Mouse (Mus musculus): Measurements from ENCODE around the gene Arhgef2. TPM values are rescaled to one million over a fixed set of nuclear protein-coding genes. Genes with fewer than 3 reads are reported as not detected.

Arhgef2 gene
- polyA plus RNA-seq, 1 experiment from 2014 or later: 77.1 TPM

DNA sequence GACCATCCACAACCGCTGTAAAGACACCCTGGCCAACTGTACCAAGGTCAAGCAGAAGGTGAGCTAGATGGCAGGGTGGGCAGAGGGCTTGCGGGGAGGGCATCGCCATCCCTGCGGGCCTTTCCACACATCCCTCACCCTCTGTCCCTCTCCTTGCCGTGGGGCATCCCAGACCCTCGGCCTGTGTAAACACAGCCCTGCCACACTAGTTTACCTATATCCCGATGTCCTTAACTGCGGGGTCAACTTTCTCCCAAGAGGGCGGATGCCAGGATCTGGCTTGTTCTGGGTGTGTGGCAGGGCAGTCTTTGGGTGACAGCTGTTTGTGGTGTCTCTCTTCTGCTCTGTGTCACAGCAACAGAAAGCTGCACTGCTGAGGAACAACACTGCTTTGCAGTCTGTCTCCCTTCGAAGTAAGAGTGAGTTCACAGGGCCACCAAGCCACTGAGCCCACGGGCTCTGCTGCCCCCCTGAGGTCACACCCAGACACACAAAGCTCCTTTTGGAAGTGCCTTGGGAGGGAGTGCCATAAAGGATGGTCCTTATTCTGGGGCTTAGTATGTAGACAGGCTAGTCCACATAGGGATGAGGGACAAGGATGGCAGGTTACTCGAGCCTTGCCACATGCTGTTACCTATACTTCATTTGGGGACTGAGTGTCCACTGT is 26.3 kb downstream of the Arhgef2 start:
- peaks cover 11% of the 10 kb centered on the region; the same call in 1 of the 2 replicates for H3K4me1 ChIP-seq
- 67% methylated on average over 12 of the region's 12 CpGs for WGBS
- no peak overlapping the region for H3K9ac ChIP-seq
- H3K4me2 ChIP-seq: no peak overlapping the region
- H3K4me3 ChIP-seq (replicated peaks): no peak overlapping the region
- H3K27me3 ChIP-seq (replicated peaks): no peaks in the 10 kb centered on the region
- no peaks in the 10 kb centered on the region for H3K9me3 ChIP-seq
- no peak for ATAC-seq (ENCODE audit: insufficient read depth, low FRiP score, low read depth)
- no peak overlapping the region for H3K27ac ChIP-seq
- peaks cover 73% of the 10 kb centered on the region for H3K36me3 ChIP-seq

DNA sequence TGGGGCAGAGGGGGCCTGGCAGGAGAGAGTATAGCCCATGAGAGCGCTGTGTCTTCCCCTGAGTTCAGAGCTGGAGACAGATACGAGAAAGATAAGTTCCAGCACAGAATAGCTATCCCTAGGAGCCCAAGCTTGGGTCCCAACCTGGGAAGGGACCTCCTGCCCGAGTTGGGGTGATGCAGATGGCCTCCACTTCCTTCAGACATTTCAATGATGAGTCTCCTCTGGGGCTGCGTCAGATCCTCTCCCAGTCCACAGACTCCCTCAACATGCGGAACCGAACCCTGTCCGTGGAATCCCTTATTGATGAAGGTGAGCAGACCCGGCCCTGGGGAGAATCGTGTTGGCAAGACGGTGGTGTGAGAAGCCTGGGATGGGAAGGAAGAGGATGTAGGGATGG is 27.3 kb downstream of the Arhgef2 start:
- Histone ChIP-seq H3K9me3 (no peaks in the 10 kb centered on the region), H3K4me1 (peaks cover 6% of the 10 kb centered on the region; the same call in 1 of the 2 replicates), H3K36me3 (peaks cover 79% of the 10 kb centered on the region), H3K27ac (no peak overlapping the region), H3K27me3 (replicated peaks) (no peaks in the 10 kb centered on the region), H3K4me3 (replicated peaks) (no peak overlapping the region), H3K4me2 (no peak overlapping the region), H3K9ac (no peak overlapping the region)
- no peak for ATAC-seq (ENCODE audit: insufficient read depth, low FRiP score, low read depth)
- WGBS: 94% methylated on average over 10 of the region's 10 CpGs

DNA sequence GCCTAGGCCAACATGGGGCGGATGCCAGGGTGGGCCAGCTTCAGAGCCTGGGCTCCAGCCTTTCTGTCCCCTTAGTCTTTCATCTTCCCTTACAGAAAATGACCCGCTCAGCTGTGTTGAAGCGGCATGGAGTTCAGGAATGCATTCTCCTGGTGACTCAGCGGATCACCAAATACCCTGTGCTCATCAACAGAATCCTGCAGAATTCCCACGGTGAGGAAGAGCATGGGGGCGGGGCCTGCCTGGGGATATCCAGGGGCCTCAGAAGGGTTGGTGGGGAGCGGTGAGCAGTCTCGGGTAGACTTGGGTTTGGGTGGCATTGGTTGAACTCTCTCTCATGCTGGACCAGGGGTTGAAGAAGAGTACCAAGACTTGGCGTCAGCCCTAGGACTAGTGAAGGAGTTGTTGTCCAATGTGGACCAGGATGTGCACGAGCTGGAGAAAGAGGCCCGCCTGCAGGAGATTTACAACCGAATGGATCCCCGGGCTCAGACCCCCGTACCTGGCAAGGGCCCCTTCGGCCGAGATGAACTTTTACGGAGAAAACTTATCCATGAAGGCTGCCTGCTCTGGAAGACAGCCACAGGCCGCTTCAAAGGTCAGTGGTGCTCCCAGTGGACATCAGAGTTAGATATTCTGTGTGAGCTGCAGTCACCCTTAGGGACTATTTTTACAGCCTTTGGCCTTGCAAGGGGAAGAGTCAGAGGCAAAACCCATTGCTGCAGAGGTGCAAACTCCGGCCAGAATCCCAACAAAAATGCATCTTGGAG is 29.9 kb downstream of the Arhgef2 start:
- ATAC-seq (ENCODE audit: insufficient read depth, low FRiP score, low read depth): no peak
- no peak overlapping the region for H3K4me2 ChIP-seq
- no peak overlapping the region for H3K27ac ChIP-seq
- H3K36me3 ChIP-seq: peaks cover 91% of the 10 kb centered on the region
- no peak overlapping the region for H3K4me3 ChIP-seq (replicated peaks)
- H3K4me1 ChIP-seq: no peaks in the 10 kb centered on the region
- no peaks in the 10 kb centered on the region for H3K27me3 ChIP-seq (replicated peaks)
- no peak overlapping the region for H3K9ac ChIP-seq
- 91% methylated on average over 19 of the region's 19 CpGs for WGBS
- H3K9me3 ChIP-seq: no peaks in the 10 kb centered on the region

DNA sequence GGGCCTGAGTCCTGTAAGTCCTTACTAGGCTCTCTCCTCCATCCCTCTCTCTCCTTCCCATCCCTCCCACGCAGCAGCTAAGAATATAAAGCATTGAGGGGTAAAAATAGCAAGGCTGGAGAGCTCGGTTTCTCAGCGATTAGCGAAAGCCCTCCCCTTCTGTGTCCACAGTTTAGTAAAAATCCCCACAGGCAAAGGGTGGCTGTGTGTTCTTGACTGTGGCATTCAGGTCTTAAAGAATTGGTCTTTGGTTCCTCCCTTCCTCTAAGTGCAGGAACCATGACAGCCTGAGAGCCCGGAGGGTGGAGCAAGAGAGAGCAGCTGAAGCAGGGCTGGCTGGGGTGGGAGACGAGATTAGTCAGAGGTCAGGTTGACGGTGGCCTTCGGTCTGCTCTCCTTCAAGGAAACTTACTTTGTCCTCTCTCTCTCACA is 30.8 kb downstream of the Arhgef2 start:
- no peak overlapping the region for H3K4me2 ChIP-seq
- H3K9ac ChIP-seq: no peak overlapping the region
- no peak overlapping the region for H3K4me3 ChIP-seq (replicated peaks)
- no peaks in the 10 kb centered on the region for H3K4me1 ChIP-seq
- H3K9me3 ChIP-seq: no peaks in the 10 kb centered on the region
- H3K36me3 ChIP-seq: peaks cover 88% of the 10 kb centered on the region
- H3K27me3 ChIP-seq (replicated peaks): no peaks in the 10 kb centered on the region
- no peak overlapping the region for H3K27ac ChIP-seq
- WGBS: 90% methylated on average over 8 of the region's 8 CpGs
- ATAC-seq (ENCODE audit: insufficient read depth, low FRiP score, low read depth): no peak

DNA sequence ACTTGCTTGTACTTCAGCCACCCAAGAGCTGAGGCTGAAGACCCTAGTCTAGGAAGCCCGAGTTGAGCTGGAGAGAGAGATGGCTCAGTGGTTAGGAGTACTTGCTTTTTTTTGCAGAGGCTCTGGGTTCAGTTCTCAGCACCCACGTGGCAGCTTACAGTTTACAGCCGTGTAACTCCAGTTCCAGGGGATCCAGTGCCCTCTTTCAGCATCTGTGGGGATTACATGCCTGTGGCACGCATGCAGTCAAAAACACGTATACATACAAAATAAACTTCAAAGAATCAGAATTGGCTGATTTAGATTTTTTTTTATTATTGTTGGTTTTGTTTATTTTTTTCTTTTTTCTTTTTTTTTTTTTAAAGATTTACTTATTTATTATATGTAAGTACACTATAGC is 31.4 kb downstream of the Arhgef2 start:
- WGBS: 95% methylated on average over 5 of the region's 5 CpGs
- no peak overlapping the region for H3K27ac ChIP-seq

DNA sequence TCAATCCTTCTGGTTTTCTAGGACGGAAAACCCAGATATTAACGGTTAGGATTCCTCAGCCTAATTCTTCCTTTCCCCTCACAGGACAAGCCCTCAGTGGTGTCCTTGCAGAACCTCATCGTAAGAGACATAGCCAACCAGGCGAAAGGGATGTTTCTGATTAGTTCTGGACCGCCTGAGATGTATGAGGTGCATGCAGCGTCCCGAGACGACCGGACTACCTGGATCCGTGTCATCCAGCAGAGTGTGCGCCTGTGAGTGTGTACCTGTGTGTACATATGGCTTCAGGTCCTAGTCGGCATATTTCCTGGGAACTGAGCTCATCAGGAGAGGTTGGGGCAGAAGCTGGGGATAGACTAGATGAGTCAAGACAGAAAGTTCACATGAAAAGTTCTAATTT is 33.5 kb downstream of the Arhgef2 start:
- WGBS: 94% methylated on average over 12 of the region's 12 CpGs
- H3K9me3 ChIP-seq: no peaks in the 10 kb centered on the region
- no peak for ATAC-seq (ENCODE audit: insufficient read depth, low FRiP score, low read depth)
- H3K27me3 ChIP-seq (replicated peaks): no peaks in the 10 kb centered on the region
- peaks cover 88% of the 10 kb centered on the region for H3K36me3 ChIP-seq
- no peak overlapping the region for H3K4me2 ChIP-seq
- H3K27ac ChIP-seq: no peak overlapping the region
- H3K4me3 ChIP-seq (replicated peaks): no peak overlapping the region
- H3K4me1 ChIP-seq: no peaks in the 10 kb centered on the region
- no peak overlapping the region for H3K9ac ChIP-seq

More for the DNA sequence above, 31.4 kb downstream of the Arhgef2 start:
- Histone ChIP-seq H3K4me3 (replicated peaks) (no peak overlapping the region), H3K9ac (no peak overlapping the region), H3K27me3 (replicated peaks) (no peaks in the 10 kb centered on the region), H3K36me3 (peaks cover 89% of the 10 kb centered on the region), H3K4me1 (no peaks in the 10 kb centered on the region), H3K4me2 (no peak overlapping the region), H3K9me3 (no peaks in the 10 kb centered on the region)
- no peak for ATAC-seq (ENCODE audit: insufficient read depth, low FRiP score, low read depth)

DNA sequence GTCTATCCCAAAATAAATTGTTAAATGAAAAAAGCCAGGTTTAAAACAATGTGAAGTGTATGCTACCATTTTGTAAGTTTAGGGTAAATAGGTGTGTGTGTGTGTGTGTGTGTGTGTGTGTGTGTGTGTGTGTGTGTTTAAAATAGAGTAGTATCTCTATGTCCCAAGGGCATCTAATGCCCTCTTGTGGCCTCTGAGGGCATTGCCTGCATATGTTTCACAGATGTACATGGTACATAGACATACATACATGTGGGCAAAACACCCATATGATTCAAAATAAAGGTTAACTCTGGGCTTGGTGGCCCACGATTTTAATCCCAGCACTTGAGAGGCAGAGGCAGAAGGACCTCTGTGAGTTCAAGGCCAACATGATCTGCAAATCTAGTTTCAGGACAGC is 34.9 kb downstream of the Arhgef2 start:
- Histone ChIP-seq H3K9me3 (no peaks in the 10 kb centered on the region), H3K4me2 (no peak overlapping the region), H3K27me3 (replicated peaks) (no peaks in the 10 kb centered on the region), H3K4me1 (no peaks in the 10 kb centered on the region), H3K36me3 (peaks cover 83% of the 10 kb centered on the region), H3K4me3 (replicated peaks) (no peak overlapping the region), H3K9ac (no peak overlapping the region), H3K27ac (no peak overlapping the region)
- no peak for ATAC-seq (ENCODE audit: insufficient read depth, low FRiP score, low read depth)
- WGBS: 88% methylated on average over 1 of the region's 1 CpGs

DNA sequence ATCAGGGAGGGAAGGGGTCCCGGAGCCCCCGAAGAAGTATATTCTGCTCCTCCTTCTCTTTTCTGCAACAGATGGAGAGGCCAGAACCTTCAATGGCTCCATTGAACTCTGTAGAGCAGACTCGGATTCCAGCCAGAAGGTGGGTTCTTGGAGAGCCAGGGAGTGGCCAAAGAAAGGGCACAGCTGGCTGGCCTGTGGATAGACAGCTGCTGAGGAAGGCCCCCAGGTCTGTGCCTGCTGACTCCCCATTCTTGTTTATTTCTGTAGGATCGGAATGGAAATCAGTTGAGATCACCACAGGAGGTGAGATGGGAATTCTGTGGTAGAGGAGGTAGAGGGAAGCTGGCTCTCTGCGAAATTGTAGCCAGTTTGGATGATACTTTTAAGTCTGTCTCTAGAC is 37.3 kb downstream of the Arhgef2 start:
- ATAC-seq (ENCODE audit: insufficient read depth, low FRiP score, low read depth): no peak
- peaks cover 84% of the 10 kb centered on the region for H3K36me3 ChIP-seq
- H3K9me3 ChIP-seq: no peaks in the 10 kb centered on the region
- H3K27me3 ChIP-seq (replicated peaks): no peaks in the 10 kb centered on the region
- H3K4me2 ChIP-seq: no peak overlapping the region
- H3K4me3 ChIP-seq (replicated peaks): no peak overlapping the region
- 84% methylated on average over 5 of the region's 5 CpGs for WGBS
- H3K4me1 ChIP-seq: no peaks in the 10 kb centered on the region
- H3K9ac ChIP-seq: no peak overlapping the region
- H3K27ac ChIP-seq: no peak overlapping the region

DNA sequence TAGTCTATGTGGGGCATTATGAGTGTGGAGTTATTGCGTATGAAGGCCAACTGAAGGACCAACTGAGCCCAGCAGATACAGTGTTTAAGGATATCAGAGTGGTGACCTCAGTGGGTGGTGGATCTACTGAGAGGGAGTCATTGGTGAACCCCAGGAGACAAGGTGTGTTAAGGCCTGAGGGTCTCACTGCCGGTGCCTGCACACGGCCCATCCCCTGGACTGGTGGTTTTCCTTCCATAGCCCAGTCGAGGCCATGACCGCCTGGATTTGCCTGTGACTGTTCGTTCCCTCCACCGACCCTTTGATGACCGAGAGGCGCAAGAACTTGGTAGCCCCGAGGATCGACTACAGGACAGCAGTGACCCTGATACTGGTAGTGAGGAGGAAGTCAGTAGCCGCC is 40.2 kb downstream of the Arhgef2 start:
- no peaks in the 10 kb centered on the region for H3K9me3 ChIP-seq
- H3K36me3 ChIP-seq: peaks cover 60% of the 10 kb centered on the region
- H3K4me1 ChIP-seq: no peaks in the 10 kb centered on the region
- no peaks in the 10 kb centered on the region for H3K27me3 ChIP-seq (replicated peaks)
- 88% methylated on average over 12 of the region's 12 CpGs for WGBS
- no peak overlapping the region for H3K9ac ChIP-seq
- H3K4me3 ChIP-seq (replicated peaks): no peak overlapping the region
- no peak overlapping the region for H3K27ac ChIP-seq
- ATAC-seq (ENCODE audit: insufficient read depth, low FRiP score, low read depth): no peak
- H3K4me2 ChIP-seq: no peak overlapping the region

DNA sequence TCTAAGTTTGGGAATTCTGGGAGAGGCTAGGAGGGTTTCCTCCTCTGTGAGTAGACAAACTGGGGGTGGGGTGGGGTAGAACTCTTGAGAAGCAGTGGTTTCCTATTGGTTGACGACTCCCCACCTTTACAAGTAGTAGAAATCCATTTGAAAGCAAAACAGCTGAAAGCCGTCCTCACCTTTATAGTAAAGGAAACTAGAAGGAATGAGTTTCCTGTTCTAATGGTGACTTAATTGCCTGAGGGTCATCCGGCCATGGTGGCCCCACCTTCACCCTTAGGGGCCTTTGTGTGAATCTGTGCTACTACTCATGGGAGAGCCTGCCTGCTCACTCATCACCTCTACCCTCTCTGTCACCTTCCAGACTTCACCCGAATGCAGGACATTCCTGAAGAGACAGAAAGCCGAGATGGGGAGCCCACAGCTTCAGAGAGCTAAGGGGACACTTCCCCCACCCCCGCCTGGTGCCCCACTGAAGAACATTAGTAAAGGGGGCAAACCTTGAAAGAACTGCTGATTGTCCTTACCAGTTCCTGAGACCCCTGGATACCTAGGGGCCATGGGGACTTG is 40.7 kb downstream of the Arhgef2 start:
- WGBS: 77% methylated on average over 6 of the region's 6 CpGs
- H3K27me3 ChIP-seq (replicated peaks): no peaks in the 10 kb centered on the region
- H3K4me3 ChIP-seq (replicated peaks): no peak overlapping the region
- no peaks in the 10 kb centered on the region for H3K4me1 ChIP-seq
- no peak overlapping the region for H3K4me2 ChIP-seq
- no peak overlapping the region for H3K27ac ChIP-seq
- no peaks in the 10 kb centered on the region for H3K9me3 ChIP-seq
- H3K9ac ChIP-seq: no peak overlapping the region
- peaks cover 57% of the 10 kb centered on the region for H3K36me3 ChIP-seq
- ATAC-seq (ENCODE audit: insufficient read depth, low FRiP score, low read depth): no peak

DNA sequence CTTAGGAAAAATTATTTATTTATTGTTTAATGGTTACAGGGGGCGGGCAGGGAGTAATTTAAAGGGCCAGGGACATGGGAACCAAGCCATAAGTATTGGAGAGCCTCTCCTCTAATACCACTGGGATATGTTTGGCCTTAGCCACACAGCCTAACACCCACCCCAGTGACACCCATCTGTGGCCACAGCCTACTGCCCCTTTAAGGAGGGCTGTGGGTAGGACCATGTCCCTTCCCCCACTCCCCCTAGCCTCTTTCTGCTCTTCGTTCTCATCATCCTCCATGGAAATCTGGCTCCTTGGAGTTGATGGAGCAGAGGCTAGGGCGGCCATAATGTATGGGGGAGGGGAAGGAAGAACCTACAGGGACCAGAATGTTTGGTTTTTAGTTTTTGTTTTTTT is 41.3 kb downstream of the Arhgef2 start:
- H3K4me3 ChIP-seq (replicated peaks): no peak overlapping the region
- no peak overlapping the region for H3K4me2 ChIP-seq
- H3K27me3 ChIP-seq (replicated peaks): no peaks in the 10 kb centered on the region
- H3K9ac ChIP-seq: no peak overlapping the region
- H3K36me3 ChIP-seq: peaks cover 51% of the 10 kb centered on the region
- no peak overlapping the region for H3K27ac ChIP-seq
- 82% methylated on average over 3 of the region's 3 CpGs for WGBS
- H3K9me3 ChIP-seq: no peaks in the 10 kb centered on the region
- no peaks in the 10 kb centered on the region for H3K4me1 ChIP-seq
- ATAC-seq (ENCODE audit: insufficient read depth, low FRiP score, low read depth): no peak

DNA sequence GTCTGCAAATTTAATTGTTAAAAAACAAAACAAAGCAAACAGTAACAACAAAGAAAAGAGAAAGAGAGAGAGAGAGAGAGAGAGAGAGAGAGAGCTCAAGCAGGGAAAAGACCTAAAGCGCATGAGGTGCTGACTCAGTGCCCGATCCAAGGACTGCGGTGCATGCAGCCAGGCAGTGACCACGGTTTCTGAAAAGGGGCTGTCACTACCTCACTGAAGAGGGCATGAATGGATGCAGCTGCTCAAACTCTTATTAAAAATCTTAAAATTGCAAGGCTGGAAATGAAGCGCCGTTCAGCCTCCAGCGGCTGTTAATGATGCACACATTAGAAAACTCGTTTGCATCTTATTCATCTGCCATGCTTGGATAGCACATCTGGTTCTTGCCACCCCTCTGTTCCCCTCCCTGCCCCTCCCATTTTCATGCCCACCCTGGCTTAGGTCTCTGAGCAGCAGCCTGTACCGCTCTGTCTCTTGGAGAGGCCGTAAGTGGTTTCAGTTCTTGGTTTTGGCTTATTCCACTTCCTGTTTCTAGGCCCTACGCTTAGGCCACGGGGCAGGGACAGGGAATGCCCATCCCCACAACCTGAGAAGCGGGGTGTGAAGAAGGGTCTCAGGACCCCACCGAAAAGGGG is 42.1 kb downstream of the Arhgef2 start:
- Histone ChIP-seq H3K4me1 (peaks cover 2% of the 10 kb centered on the region; the same call in 1 of the 2 replicates), H3K9ac (no peak overlapping the region), H3K4me2 (no peak overlapping the region), H3K4me3 (replicated peaks) (no peak overlapping the region), H3K9me3 (no peaks in the 10 kb centered on the region), H3K27ac (no peak overlapping the region), H3K27me3 (replicated peaks) (no peaks in the 10 kb centered on the region), H3K36me3 (peaks cover 43% of the 10 kb centered on the region)
- 85% methylated on average over 14 of the region's 14 CpGs for WGBS
- no peak for ATAC-seq (ENCODE audit: insufficient read depth, low FRiP score, low read depth)
